Mouse (Mus musculus) CD4-positive, CD25-positive, alpha-beta regulatory T cell, adult 2 months (primary cell): ENCODE results near the gene Atg9a.
"Not testable (repeated sequence)": the region's sequence is repeated elsewhere in the genome, so short reads cannot be mapped to it uniquely, and the experiment has no call there.

Source experiments
- DNase-seq: peaks from one replicate; pipeline ENCODE4 v3.0.0-alpha.2; 2012; ENCODE audit warnings: low read depth, low spot score

Gene Atg9a

GRCm38 (mm10) chr1:75191622-75192402, at the start of gene Atg9a, which contains the start of gene Ankzf1:
Gene Atg9a, minus strand, starts transcription at chr1:75192196.
Gene Ankzf1, plus strand, starts transcription at chr1:75192151.
- DNase-seq, result peak; percentile 97

DNA sequence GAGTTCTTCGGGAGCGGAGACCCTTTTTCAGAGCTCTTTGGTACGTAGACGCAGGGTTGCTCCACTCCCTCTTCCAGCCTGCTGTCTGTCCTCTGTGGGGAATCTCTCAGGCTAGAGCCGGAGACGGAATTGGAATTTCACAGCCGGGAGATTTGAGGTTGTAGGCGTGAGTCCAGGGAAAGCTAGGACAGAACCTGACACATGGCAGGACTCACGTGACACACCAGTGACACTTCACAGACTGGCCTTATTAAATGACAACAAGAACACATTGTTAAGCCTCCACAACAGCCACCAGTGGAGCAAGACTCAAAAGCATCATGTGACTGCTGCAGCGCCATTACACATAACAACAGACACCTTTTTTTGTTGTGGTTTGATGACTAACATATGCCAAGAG, 47.6 kb upstream of the Atg9a start:
- DNase-seq, result no peak

DNA sequence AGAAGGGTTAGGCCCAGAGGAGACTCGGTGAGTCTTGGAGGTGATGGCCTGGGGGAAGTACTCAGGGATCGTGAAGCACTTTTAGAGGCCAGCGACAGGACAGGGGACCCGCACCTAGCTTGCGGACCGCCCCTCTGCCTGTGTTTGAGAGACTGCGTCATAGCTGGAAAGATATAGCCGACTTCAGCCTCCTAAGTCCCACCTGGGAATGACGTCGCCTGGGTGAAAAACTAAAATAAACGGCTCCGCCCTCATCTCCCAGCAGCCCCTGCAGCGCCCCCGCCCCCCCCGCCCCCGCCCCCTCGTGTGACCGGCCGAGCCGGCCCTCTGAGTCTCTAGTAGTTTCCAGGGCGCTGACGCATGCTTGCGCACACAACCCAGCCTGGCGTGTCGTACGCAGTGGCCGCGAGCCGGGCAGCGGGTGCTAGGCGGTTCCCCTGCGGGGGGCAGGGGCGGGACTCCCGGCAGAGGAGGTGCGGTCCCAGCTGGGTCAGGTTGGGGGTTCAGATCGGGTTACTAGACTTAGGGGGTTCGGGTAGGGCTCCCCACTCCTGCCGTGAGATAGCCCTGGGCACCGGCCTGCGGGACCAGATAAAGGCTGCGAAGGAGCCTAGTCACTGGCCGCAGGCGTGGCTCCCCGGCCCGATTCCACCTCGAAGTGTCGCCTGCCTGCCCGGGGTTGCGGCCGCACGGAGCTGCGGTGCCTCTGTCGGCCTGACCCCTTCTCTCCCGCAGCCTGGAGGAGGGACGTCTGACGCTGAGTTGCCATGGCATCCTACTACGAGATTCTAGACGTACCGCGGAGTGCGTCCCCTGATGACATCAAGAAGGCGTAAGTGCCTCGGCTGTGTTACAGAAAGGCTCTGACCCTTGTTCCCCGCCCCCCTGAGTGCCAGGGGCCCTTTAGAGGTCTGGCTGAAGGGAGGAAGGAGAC, 44.4 kb upstream of the Atg9a start, which contains the start of gene Dnajb2:
TSS of gene Dnajb2 (plus strand) at position 290 of the 934 bp plus-strand sequence.
- DNase-seq, result peak; percentile 90

DNA sequence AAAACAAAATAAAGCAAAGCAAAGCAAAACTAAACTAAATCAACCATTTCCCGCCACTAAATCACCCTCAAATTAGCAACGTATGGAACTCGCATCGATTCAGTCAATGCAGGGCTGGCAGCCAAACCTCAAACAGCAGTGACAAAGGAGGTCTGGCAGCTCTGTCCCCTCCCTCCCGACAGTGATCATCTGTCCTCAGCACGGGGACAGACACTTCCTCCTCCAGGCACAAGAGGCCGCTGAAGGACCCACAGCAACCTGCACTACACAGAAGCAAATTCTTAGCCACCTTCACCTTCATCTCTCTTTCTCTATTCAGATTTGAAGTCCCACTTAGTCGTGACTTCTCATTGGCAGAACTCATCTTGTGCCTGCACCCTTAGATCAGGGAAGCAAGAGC, 42.6 kb upstream of the Atg9a start:
- peak; percentile 89 for DNase-seq

- not testable (repeated sequence) for DNase-seq
Measured at GRCm38 (mm10) chr1:75232489-75232888, 40.5 kb upstream of the Atg9a start.

- no peak for DNase-seq
Measured at GRCm38 (mm10) chr1:75231664-75232152, 39.7 kb upstream of the Atg9a start, which contains the start of gene A630095N17Rik. Gene A630095N17Rik, minus strand, starts transcription at chr1:75232102.

DNA sequence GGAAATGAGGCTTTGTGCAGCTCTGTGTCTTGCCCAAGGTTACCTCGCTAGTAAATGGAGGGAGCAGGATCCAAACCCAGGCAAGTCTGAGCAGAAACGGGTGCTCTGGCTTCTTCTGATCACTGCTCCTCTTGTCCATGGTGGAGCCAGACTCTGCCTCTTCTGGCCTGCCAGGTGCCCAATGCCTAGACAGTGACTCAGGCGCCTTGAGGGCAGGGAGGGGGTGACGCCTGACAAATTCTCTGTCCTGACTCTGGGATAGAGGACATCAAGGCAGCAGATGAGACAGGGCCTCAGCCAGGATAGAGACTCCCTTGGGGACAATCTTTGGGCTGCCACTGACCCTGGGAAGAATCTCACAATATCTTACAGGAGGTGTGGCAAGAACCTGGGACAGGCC, 39.2 kb upstream of the Atg9a start:
- DNase-seq, result no peak

DNA sequence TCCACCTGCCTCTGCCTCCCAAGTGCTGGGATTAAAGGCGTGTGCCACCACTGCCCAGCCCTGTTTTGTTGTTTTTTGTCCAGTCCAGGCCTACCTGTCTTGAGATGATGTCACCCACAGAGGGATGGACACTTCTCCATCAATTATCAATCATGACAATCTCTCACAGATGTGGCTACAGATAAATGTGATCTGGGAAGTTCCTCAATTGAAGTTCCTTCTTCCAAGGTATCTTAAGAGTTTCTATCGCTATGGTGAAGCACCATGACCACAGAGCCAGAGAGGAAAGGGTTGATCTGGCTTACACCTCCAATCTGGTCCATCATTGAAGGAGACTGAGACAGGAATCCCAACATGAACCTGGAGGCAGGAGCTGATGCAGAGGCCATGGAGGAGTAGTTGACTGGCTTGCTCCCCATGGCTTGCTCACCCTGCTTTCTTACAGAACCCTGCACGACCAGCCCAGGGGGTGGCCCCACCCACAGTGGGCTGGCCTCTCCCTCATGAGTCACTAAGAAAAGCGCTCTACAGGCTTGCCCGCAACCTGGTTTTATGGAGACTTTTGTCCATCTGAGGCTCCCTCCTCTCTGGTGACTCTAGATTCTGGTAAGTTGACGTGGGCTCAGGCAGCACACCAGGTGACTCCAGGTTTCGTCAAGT, 38.5 kb upstream of the Atg9a start:
- no peak for DNase-seq

DNA sequence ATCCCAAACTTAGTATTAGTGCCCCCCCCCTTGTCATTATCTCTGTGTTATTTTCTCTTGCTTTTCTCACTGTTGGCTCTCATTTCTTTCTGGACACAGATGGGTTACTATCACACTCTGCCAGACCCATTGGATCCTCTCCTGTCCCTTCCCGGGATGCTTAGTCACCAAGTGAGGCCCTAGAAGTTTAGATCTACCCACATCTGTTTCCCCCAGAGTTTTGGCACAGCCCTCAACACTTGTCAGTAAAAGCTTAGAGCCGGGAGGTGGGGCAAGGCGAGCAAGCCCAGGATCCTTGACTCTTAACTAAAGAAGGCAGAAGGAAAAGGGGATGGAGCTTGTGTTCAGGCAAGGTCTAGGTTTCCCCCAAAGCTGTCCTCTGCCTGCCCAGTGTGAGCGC, 37.2 kb upstream of the Atg9a start:
- DNase-seq, result no peak

- no peak for DNase-seq
Measured at GRCm38 (mm10) chr1:75227653-75228052, 35.7 kb upstream of the Atg9a start.

DNA sequence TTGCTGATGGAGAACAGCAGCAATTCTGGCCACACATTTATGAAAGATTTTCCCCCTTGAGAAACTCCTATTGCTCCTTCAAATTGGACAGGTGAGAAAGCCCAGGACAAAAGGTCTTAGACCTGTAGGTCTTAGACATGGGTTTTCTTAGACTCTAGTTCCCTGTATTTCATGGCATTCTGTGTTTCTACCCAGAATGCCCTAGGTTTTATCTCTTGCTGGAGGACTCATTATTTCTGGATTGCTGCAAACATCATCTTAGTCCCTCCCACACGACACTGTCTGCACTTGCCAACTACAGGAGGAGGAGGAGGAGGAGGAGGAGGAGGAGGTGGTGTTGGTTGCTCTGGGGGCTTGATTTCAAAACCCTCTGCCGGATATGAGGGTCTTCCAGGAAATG, 34.1 kb upstream of the Atg9a start:
- DNase-seq, result no peak

DNA sequence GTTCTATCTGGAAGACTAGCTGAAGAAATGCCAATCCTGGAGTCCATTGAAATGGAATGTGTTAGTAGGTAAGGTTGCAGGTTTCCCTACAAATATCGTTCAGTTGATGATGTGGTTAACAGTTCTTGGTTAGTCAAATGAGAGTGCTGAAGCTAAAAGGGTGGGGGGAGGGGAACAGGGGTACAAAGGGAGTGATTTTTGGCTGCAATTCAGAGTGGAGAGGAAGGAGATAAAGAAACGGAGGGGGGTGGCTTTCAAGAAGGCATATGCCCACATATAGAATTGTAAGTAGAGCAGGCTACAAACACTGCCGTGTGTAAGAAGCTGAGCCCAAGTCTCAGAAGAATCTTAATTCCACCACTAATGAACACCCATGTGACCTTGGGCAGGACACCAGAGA, 33.5 kb upstream of the Atg9a start:
- DNase-seq, result no peak

- peak; percentile 28 for DNase-seq
Measured at GRCm38 (mm10) chr1:75223532-75223931, 31.5 kb upstream of the Atg9a start.

DNA sequence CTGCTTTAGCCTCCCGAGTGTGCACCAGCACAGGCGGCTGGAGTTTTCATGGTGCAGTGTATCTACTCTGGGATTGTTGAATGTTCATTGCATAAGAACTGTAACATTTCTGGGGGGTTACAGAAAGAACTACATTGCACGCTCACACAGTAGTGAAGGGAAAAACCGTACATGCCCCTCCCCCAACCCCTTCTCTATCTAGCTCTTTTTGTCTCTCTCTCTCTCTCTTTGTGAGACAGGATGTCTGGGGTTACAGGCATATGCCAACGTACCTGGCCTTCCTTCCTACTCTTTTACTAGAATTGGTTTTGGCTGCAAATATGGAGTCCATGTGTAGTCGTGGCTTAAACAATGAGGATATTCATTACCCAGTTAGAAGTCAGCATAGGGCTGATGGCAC, 30.9 kb upstream of the Atg9a start:
- DNase-seq, result peak; percentile 66

- DNase-seq, result no peak
Measured at GRCm38 (mm10) chr1:75221538-75221937, 29.5 kb upstream of the Atg9a start.

DNA sequence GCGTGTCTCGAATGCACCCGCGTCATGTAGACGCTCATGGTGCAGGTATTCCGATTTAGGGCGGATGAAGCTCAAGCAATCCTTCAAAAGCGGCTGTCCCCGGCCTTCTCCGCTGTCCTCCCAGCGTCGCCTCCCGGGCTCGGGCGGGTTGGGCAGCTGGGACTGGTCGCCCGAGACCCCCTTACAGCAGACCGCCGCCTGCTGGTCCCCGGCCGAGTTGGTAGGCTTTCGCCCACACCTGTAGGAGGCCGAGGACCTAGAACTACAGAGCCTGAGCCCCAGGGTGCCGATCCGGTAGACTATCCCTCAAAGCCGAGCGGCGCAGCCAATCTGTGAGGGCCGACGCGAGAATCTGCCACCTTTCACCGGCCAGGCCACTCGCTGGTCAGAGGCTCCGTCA, 27.5 kb upstream of the Atg9a start, which contains the start of gene Tuba4a:
TSS of gene Tuba4a (minus strand) at position 335 of the 400 bp plus-strand sequence.
- no peak for DNase-seq

DNA sequence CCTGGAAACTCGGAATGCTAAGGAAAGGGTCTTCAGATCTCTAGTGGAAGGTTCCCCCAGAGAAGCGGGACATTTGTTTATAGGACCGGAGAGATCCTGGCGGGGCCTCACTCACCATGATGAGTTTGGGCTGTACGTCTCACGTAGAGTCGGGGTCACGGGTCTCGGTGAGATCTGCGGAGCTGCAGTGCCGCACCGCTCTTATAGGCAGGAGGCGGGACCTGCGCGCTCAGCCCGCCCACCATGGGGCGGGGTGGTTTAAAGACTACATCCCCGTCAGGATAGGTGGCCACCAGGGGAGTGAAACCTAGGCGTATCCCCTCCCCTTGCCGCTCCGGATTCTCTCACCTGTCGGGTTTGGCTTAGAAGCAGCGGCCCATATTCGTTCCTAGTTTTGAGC, 27.1 kb upstream of the Atg9a start:
- DNase-seq, result peak; percentile 97

- DNase-seq, result peak; percentile 76
Measured at GRCm38 (mm10) chr1:75218227-75219001, 26.4 kb upstream of the Atg9a start.

GRCm38 (mm10) chr1:75217893-75218226, 25.9 kb upstream of the Atg9a start:
- DNase-seq, result no peak

- peak; percentile 12 for DNase-seq
Measured at GRCm38 (mm10) chr1:75216797-75217585, 25.0 kb upstream of the Atg9a start.
